Mouse (Mus musculus) small intestine, adult 2 months (tissue): Measurements from ENCODE around the gene Man1a2.

Source experiments
- CTCF ChIP-seq: fragments of 200-500 bp; IDR thresholded peaks from 2 replicates; pipeline ENCODE4 v1.5.1; 2012; ENCODE audit warnings: low read depth, mild to moderate bottlenecking, control low read depth, inconsistent platforms, low read length, moderate library complexity, mixed read lengths; ENCODE audit not compliant: insufficient replicate concordance, insufficient read length; ENCODE audit errors: extremely low read depth
- POLR2A ChIP-seq: fragments of 200-500 bp; IDR thresholded peaks from 2 replicates; pipeline ENCODE4 v1.6.1; 2012; ENCODE audit warnings: low read depth, mild to moderate bottlenecking, control low read depth, inconsistent platforms, low read length, moderate library complexity

DNA sequence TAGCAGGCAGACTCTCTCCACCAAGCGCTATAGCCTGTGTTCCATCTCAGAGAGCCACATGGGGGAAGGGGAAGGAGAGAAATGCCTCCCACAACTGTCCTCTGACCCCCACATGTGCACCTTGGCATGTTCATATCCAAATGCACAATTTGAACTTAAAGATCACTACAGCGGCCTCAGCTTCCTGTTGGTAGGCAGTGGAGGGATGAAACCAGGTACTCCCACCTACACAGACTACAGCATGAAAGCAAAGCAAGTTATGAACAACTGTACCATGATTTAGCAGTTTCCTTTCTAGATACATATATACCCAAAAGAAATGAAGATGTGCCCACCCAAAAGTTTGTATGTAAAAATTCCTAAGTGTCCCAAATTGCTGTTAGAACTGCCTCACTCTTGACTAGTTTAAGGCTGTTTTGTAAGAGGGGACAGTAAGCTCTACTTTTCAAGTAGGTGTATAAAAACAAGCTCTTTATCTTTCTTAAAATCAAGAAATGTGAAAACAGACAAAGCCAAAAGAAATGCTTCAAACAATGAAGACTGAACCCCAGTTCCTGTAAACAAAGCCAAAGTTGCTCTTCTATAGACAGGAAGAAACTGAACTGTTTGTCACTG, 123.6 kb downstream of the Man1a2 start:
- TF ChIP-seq CTCF (no peak), POLR2A (no peak)
